Mouse (Mus musculus) olfactory bulb, adult 2 months (tissue): ENCODE measurements around the gene Dus1l.

Experiments used
- CTCF ChIP-seq: fragments of 200-500 bp; IDR thresholded peaks from 2 replicates; pipeline ENCODE4 v1.5.1; 2012; ENCODE audit warnings: low read depth, mild to moderate bottlenecking, low read length, moderate library complexity; ENCODE audit not compliant: insufficient read depth
- POLR2A ChIP-seq: fragments of 200-500 bp; IDR thresholded peaks from 2 replicates; pipeline ENCODE4 v1.6.1; 2012; ENCODE audit warnings: mild to moderate bottlenecking, low read depth, low read length, moderate library complexity; ENCODE audit not compliant: insufficient read depth

DNA sequence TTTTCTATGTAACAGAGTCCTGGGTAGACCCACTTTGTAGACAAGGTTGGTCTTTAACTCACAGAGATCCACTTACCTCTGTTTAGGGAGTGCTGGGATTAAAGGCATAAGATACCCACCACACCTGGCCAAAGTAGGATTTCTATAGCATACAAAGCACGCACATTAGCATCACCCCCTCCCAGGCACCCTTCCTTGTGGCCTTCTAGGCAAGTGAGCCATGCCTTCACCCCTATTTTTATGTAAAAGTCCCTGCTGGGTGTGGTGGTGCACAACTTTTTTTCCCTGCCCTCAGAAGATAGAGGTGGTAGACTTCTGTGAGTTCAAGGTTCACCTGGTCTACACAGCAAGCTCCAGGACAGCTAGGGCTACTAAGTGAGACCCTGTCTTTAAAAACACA, 16.3 kb downstream of the Dus1l start:
- TF ChIP-seq CTCF = no peak
- no peak for TF ChIP-seq POLR2A
